Mouse (Mus musculus): ENCODE data around the gene Fmnl2. TPM values are rescaled to one million over a fixed set of nuclear protein-coding genes. Genes with fewer than 3 reads are reported as not detected.

The Fmnl2 gene
- polyA plus RNA-seq, 1 experiment from 2014 or later = 2.0 TPM

DNA sequence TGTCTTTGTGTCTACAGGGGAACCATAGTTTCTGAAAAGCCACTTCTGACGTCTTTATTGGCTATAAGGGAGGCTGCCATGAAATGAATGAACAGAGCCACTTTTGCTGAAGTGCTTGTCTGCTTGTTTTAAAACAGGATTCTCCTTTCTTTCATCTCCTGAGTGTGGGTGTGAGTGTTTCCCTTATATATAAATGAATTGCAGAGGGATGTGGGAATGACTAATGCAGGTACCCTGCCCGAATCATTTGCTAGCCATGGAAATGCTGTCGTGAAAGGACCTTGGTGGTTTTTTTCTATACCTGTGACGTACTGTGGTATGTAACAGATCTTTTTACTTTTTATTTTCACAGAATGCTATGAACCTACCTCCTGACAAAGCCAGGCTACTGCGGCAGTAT is 156.8 kb downstream of the Fmnl2 start:
- H3K4me3 ChIP-seq (ENCODE audit: low read depth, low read length) = no peak overlapping the region
- no peaks in the 10 kb centered on the region for H3K27me3 ChIP-seq (ENCODE audit: control insufficient read depth, insufficient read depth, low read length)
- H3K36me3 ChIP-seq (ENCODE audit: control insufficient read depth, insufficient read depth, low read length) = no peaks in the 10 kb centered on the region
- ATAC-seq (replicated peaks; ENCODE audit: insufficient number of reproducible peaks, low FRiP score, low TSS enrichment) = no peak
- 81% methylated on average over 5 of the region's 5 CpGs for WGBS (ENCODE audit: insufficient replicate concordance)
- H3K4me1 ChIP-seq (ENCODE audit: control insufficient read depth, insufficient read depth, low read length) = 0 out of 2 replicates have a peak, but pooled peaks cover 3% of the 10 kb centered on the region
- H3K9me3 ChIP-seq (replicated peaks; ENCODE audit: control insufficient read depth, low read length) = no peaks in the 10 kb centered on the region
- H3K9ac ChIP-seq (ENCODE audit: low read depth, low read length) = no peak overlapping the region
- no peak overlapping the region for H3K27ac ChIP-seq (ENCODE audit: low read depth, low read length)
- no peak overlapping the region for H3K4me2 ChIP-seq

DNA sequence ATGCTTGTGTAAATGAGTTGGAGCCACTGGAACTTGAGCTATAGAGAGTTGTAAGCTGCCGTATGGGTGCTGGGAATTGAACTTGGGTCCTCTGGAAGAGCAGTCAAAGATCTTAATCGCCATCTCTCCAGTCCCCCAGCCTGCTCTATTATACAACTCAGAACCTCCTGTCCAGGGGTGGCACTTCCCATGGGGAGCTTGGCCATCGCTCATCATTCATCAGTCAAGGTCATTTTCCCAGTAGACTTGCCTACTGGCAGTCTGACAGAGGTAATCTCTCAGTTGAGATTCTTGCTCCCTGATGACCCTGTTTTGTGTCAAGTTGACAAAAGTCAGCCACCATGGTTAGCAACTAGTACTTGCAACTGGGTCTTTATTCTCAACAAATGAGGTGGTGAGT is 165.3 kb downstream of the Fmnl2 start:
- ATAC-seq (replicated peaks; ENCODE audit: insufficient number of reproducible peaks, low FRiP score, low TSS enrichment) = no peak
- 90% methylated on average over 3 of the region's 3 CpGs for WGBS (ENCODE audit: insufficient replicate concordance)
- Histone ChIP-seq H3K36me3 (ENCODE audit: control insufficient read depth, insufficient read depth, low read length) (no peaks in the 10 kb centered on the region), H3K9me3 (replicated peaks; ENCODE audit: control insufficient read depth, low read length) (no peaks in the 10 kb centered on the region), H3K4me2 (no peak overlapping the region), H3K27ac (ENCODE audit: low read depth, low read length) (no peak overlapping the region), H3K27me3 (ENCODE audit: control insufficient read depth, insufficient read depth, low read length) (no peaks in the 10 kb centered on the region), H3K4me1 (ENCODE audit: control insufficient read depth, insufficient read depth, low read length) (no peaks in the 10 kb centered on the region), H3K4me3 (ENCODE audit: low read depth, low read length) (no peak overlapping the region), H3K9ac (ENCODE audit: low read depth, low read length) (no peak overlapping the region)

DNA sequence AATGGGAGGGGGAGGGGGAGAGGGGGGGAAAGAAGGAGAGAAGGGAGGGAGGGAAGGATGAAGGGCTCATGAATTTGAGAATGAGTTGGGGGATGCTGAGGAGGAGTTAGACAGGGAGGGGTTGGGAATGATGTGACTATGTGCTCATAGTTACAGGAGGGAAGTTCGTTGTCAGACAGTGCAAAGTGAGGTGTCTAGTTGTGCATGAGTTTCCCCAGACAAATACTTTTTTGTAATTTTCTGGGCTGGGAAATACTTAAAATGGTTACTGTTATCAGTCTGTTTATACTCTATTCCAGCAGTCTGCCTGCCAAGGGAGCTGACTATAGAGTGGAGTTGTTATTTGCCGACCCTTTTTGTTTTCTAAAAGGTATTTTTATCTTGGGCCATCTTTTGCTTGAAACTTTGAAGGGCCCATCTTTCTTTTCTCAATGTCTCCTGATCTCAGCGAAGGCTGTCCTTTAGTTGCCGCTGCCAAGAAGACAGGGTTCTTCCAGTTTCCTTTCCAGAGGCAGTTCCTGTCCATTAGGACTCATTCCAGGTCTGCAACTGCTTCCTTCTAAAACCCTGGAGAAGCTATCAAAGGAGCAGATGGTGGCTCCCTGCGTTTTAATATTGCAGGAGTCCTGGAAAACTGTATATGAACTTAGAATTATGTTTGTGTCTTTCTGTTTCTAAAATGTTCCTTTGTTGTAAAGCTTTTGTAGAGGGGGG is 168.6 kb downstream of the Fmnl2 start:
- 66% methylated on average over 5 of the region's 5 CpGs for WGBS (ENCODE audit: insufficient replicate concordance)
- no peak overlapping the region for H3K27ac ChIP-seq (ENCODE audit: low read depth, low read length)

DNA sequence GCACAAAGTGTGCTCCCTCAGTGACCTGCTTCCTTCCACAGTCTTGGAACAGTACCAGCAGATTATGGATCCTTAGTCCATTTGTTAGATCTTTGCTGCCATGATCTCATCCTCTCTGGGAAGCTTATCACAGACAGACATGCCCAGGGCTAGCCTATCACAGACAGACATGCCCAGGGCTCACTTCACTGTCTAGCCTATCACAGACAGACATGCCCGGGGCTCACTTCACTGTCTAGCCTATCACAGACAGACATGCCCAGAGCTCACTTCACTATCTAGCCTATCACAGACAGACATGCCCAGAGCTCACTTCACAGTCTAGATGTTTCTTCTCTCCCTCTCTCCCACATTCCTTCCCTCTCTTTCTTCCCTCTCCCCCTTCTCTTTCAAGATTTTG is 171.2 kb downstream of the Fmnl2 start:
- ATAC-seq (replicated peaks; ENCODE audit: insufficient number of reproducible peaks, low FRiP score, low TSS enrichment) = no peak

More for the DNA sequence above, 168.6 kb downstream of the Fmnl2 start:
- Histone ChIP-seq H3K4me2 (no peak overlapping the region), H3K4me3 (ENCODE audit: low read depth, low read length) (no peak overlapping the region), H3K27me3 (ENCODE audit: control insufficient read depth, insufficient read depth, low read length) (no peaks in the 10 kb centered on the region), H3K36me3 (ENCODE audit: control insufficient read depth, insufficient read depth, low read length) (no peaks in the 10 kb centered on the region), H3K4me1 (ENCODE audit: control insufficient read depth, insufficient read depth, low read length) (no peaks in the 10 kb centered on the region), H3K9ac (ENCODE audit: low read depth, low read length) (no peak overlapping the region), H3K9me3 (replicated peaks; ENCODE audit: control insufficient read depth, low read length) (no peaks in the 10 kb centered on the region)
- no peak for ATAC-seq (replicated peaks; ENCODE audit: insufficient number of reproducible peaks, low FRiP score, low TSS enrichment)

DNA sequence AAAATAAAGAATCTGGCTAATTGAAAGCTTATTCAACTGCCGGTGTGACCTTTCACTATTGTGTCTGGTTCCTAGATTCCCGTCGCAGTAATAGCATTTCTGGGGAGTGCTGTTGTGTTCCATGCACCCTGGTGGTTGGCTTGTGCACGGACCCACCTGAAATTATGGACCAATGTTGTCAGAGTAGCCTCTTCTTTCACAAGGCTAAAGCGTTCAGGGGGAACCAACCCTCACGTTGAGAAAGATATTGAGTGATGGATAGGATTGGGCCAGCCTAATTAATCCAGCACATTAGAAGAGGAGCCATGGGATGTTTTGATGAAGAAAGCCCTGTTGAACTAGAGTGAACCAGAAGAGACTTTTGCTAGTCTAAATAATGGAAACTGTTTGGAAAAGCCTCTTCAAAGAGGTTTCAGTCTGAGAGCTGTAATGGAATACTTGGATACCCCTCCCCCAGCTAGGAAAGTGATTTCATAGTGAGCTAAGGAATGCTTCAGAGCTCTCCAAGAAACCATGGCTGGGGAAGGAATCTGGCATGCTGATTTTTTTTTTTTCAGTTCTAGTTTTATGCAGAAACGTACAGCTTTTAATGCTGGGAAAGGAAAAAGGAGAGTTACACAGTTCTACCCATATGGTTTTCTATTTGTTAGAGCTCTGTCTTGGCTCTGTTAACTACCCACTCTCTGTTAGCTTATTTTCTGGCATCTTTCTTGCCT is 172.2 kb downstream of the Fmnl2 start:
- ATAC-seq (replicated peaks; ENCODE audit: insufficient number of reproducible peaks, low FRiP score, low TSS enrichment) = no peak
- Histone ChIP-seq H3K27me3 (ENCODE audit: control insufficient read depth, insufficient read depth, low read length) (no peaks in the 10 kb centered on the region), H3K36me3 (ENCODE audit: control insufficient read depth, insufficient read depth, low read length) (no peaks in the 10 kb centered on the region), H3K27ac (ENCODE audit: low read depth, low read length) (peak overlapping the region; percentile 29; the same call in 1 of the 2 replicates), H3K9me3 (replicated peaks; ENCODE audit: control insufficient read depth, low read length) (no peaks in the 10 kb centered on the region), H3K4me2 (no peak overlapping the region), H3K9ac (ENCODE audit: low read depth, low read length) (no peak overlapping the region), H3K4me3 (ENCODE audit: low read depth, low read length) (no peak overlapping the region), H3K4me1 (ENCODE audit: control insufficient read depth, insufficient read depth, low read length) (no peaks in the 10 kb centered on the region)
- 71% methylated on average over 7 of the region's 7 CpGs for WGBS (ENCODE audit: insufficient replicate concordance)

More for the DNA sequence above, 171.2 kb downstream of the Fmnl2 start:
- H3K9me3 ChIP-seq (replicated peaks; ENCODE audit: control insufficient read depth, low read length) = no peaks in the 10 kb centered on the region
- no peak overlapping the region for H3K27ac ChIP-seq (ENCODE audit: low read depth, low read length)
- no peaks in the 10 kb centered on the region for H3K27me3 ChIP-seq (ENCODE audit: control insufficient read depth, insufficient read depth, low read length)
- H3K9ac ChIP-seq (ENCODE audit: low read depth, low read length) = no peak overlapping the region
- no peak overlapping the region for H3K4me3 ChIP-seq (ENCODE audit: low read depth, low read length)
- WGBS (ENCODE audit: insufficient replicate concordance) = 67% methylated on average over 1 of the region's 1 CpGs
- no peaks in the 10 kb centered on the region for H3K36me3 ChIP-seq (ENCODE audit: control insufficient read depth, insufficient read depth, low read length)
- H3K4me1 ChIP-seq (ENCODE audit: control insufficient read depth, insufficient read depth, low read length) = no peaks in the 10 kb centered on the region
- no peak overlapping the region for H3K4me2 ChIP-seq

DNA sequence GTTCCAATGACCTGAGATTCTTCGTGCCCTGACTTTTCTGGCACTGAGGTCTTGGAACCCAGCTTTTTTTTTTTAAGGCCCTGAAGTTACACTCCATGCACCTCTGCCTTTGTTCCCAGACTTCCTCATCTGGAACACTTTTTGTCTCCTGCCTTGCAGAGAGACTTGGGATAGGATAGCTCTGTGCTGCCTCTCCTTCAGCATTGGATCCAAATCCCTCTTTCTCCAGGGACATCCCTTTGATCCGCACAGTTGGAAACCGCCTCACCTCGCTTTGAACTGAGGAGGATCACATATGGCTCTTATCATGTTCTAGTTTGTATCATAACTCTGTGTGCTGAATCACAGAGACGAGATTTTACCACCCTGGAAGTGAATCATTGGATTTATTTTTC is 172.8 kb downstream of the Fmnl2 start:
- peak overlapping the region; percentile 29; the same call in 1 of the 2 replicates for H3K27ac ChIP-seq (ENCODE audit: low read depth, low read length)
- no peak overlapping the region for H3K9ac ChIP-seq (ENCODE audit: low read depth, low read length)
- no peak overlapping the region for H3K4me2 ChIP-seq
- H3K4me3 ChIP-seq (ENCODE audit: low read depth, low read length) = no peak overlapping the region
- no peaks in the 10 kb centered on the region for H3K9me3 ChIP-seq (replicated peaks; ENCODE audit: control insufficient read depth, low read length)
- H3K4me1 ChIP-seq (ENCODE audit: control insufficient read depth, insufficient read depth, low read length) = no peaks in the 10 kb centered on the region
- 67% methylated on average over 5 of the region's 5 CpGs for WGBS (ENCODE audit: insufficient replicate concordance)
- ATAC-seq (replicated peaks; ENCODE audit: insufficient number of reproducible peaks, low FRiP score, low TSS enrichment) = no peak
- H3K36me3 ChIP-seq (ENCODE audit: control insufficient read depth, insufficient read depth, low read length) = no peaks in the 10 kb centered on the region
- H3K27me3 ChIP-seq (ENCODE audit: control insufficient read depth, insufficient read depth, low read length) = no peaks in the 10 kb centered on the region

DNA sequence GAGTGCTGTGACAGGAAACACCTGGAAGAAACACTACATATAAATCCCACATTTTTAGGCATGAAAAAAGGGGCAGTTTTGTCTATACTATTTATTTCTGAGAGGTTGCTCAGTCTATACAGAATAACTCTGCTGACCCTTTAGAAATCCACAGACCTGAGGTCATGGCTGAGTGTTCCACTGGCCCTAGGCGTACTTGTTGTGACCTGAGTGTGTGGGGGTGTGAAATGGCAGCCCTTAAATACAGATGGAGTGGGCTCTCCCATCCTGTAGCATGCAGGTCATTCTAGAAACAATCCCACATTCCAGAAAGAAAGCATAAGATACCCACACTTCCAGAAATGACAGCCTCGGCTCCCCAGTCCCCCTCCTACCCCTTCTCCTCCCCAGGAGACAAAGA is 180.6 kb downstream of the Fmnl2 start:
- no peak overlapping the region for H3K4me2 ChIP-seq
- H3K4me3 ChIP-seq (ENCODE audit: low read depth, low read length) = no peak overlapping the region
- H3K9me3 ChIP-seq (replicated peaks; ENCODE audit: control insufficient read depth, low read length) = no peaks in the 10 kb centered on the region
- WGBS (ENCODE audit: insufficient replicate concordance) = 62% methylated on average over 2 of the region's 2 CpGs
- no peaks in the 10 kb centered on the region for H3K4me1 ChIP-seq (ENCODE audit: control insufficient read depth, insufficient read depth, low read length)
- H3K36me3 ChIP-seq (ENCODE audit: control insufficient read depth, insufficient read depth, low read length) = no peaks in the 10 kb centered on the region
- H3K9ac ChIP-seq (ENCODE audit: low read depth, low read length) = no peak overlapping the region
- H3K27ac ChIP-seq (ENCODE audit: low read depth, low read length) = no peak overlapping the region
- H3K27me3 ChIP-seq (ENCODE audit: control insufficient read depth, insufficient read depth, low read length) = no peaks in the 10 kb centered on the region
- ATAC-seq (replicated peaks; ENCODE audit: insufficient number of reproducible peaks, low FRiP score, low TSS enrichment) = no peak

DNA sequence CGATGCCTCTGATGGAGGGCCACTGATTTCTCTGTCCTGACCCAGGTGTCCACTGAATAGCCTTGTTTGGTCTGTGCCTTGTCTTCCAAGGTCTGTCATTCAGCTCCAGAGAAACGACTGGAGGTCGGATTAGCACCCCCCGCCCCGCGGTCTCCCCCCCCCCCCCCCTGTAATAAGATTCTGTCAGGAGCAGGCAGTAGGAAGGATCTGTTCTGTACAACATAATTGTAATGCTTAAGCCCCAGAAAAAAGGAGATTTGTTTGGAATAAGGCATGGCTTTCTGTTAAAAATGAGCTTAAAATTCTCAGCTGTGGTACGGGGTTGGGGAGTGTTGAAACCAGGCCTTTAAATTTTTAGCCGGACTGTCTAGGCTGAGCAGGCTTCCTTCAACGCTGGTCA is 181.1 kb downstream of the Fmnl2 start:
- Histone ChIP-seq H3K9ac (ENCODE audit: low read depth, low read length) (no peak overlapping the region), H3K4me3 (ENCODE audit: low read depth, low read length) (no peak overlapping the region), H3K4me2 (no peak overlapping the region), H3K4me1 (ENCODE audit: control insufficient read depth, insufficient read depth, low read length) (no peaks in the 10 kb centered on the region), H3K27me3 (ENCODE audit: control insufficient read depth, insufficient read depth, low read length) (no peaks in the 10 kb centered on the region), H3K36me3 (ENCODE audit: control insufficient read depth, insufficient read depth, low read length) (no peaks in the 10 kb centered on the region), H3K9me3 (replicated peaks; ENCODE audit: control insufficient read depth, low read length) (no peaks in the 10 kb centered on the region), H3K27ac (ENCODE audit: low read depth, low read length) (no peak overlapping the region)
- ATAC-seq (replicated peaks; ENCODE audit: insufficient number of reproducible peaks, low FRiP score, low TSS enrichment) = no peak
- 63% methylated on average over 9 of the region's 9 CpGs for WGBS (ENCODE audit: insufficient replicate concordance)

DNA sequence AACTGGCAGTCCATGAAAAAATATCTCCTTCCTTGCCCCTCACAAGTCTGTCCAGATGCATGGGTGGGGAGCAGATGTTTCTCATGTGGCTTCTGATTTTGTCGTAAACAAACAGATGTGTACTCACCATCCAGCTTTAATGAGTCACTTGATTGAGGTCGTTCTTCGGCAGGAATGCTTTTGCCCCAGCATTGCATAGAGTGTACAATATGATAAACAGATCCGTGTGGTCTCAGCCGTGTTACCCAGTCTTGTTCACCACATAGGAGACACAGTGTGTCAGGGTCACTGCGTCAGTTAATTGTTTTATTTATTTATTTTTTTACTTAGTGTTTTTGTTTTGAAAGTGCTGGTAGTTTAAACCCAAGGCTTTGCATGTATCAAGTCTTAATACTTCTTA is 189.4 kb downstream of the Fmnl2 start:
- Histone ChIP-seq H3K9ac (ENCODE audit: low read depth, low read length) (no peak overlapping the region), H3K36me3 (ENCODE audit: control insufficient read depth, insufficient read depth, low read length) (no peaks in the 10 kb centered on the region), H3K9me3 (replicated peaks; ENCODE audit: control insufficient read depth, low read length) (no peaks in the 10 kb centered on the region), H3K4me2 (no peak overlapping the region), H3K4me3 (ENCODE audit: low read depth, low read length) (no peak overlapping the region), H3K4me1 (ENCODE audit: control insufficient read depth, insufficient read depth, low read length) (no peaks in the 10 kb centered on the region), H3K27me3 (ENCODE audit: control insufficient read depth, insufficient read depth, low read length) (no peaks in the 10 kb centered on the region), H3K27ac (ENCODE audit: low read depth, low read length) (no peak overlapping the region)
- ATAC-seq (replicated peaks; ENCODE audit: insufficient number of reproducible peaks, low FRiP score, low TSS enrichment) = no peak
- WGBS (ENCODE audit: insufficient replicate concordance) = 78% methylated on average over 6 of the region's 6 CpGs

All from heart, embryonic 11.5 days (tissue).